Mouse (Mus musculus) limb, embryonic 14.5 days (tissue): ENCODE measurements around the gene Gm42742. TPM values are rescaled to one million over a fixed set of nuclear protein-coding genes. Genes with fewer than 3 reads are reported as not detected.

Source experiments
- ATAC-seq: fragments of 200-750 bp; cut with Nextera tagmentation; 2 replicates; pipeline ENCODE4 v1.8.0; 2017; ENCODE audit warnings: low read depth, moderate number of reproducible peaks, moderate TSS enrichment; ENCODE audit not compliant: low FRiP score
- DNase-seq: peaks from one replicate; pipeline ENCODE4 v3.0.0-alpha.2; 2015; ENCODE audit warnings: low spot score
- H3K27ac ChIP-seq: fragments of 300-500 bp; sonication (generic); replicated peaks from 2 replicates; pipeline ENCODE4 v1.5.1; 2014; ENCODE audit warnings: low read depth, mild to moderate bottlenecking, low read length, moderate library complexity, mixed read lengths
- H3K27me3 ChIP-seq: fragments of 300-500 bp; sonication (generic); 2 replicates; pipeline ENCODE4 v1.6.1; 2014; ENCODE audit warnings: low read length, mixed read lengths; ENCODE audit not compliant: control insufficient read depth, insufficient read depth
- H3K36me3 ChIP-seq: fragments of 300-500 bp; sonication (generic); 2 replicates; pipeline ENCODE4 v1.6.1; 2014; ENCODE audit warnings: mild to moderate bottlenecking, low read length, moderate library complexity, mixed read lengths; ENCODE audit not compliant: control insufficient read depth, insufficient read depth
- H3K4me1 ChIP-seq: fragments of 300-500 bp; sonication (generic); 2 replicates; pipeline ENCODE4 v1.6.1; 2014; ENCODE audit warnings: antibody characterized with exemption, low read length, mixed read lengths; ENCODE audit not compliant: control insufficient read depth, insufficient read depth
- H3K4me2 ChIP-seq: fragments of 300-500 bp; sonication (generic); replicated peaks from 2 replicates; pipeline ENCODE4 v1.6.1; 2014; ENCODE audit warnings: low read depth, mild to moderate bottlenecking, low read length, moderate library complexity; ENCODE audit not compliant: severe bottlenecking
- H3K4me3 ChIP-seq: fragments of 300-500 bp; sonication (generic); replicated peaks from 2 replicates; pipeline ENCODE4 v1.5.1; 2014; ENCODE audit warnings: low read length
- H3K9ac ChIP-seq: fragments of 300-500 bp; sonication (generic); 2 replicates; pipeline ENCODE4 v1.6.1; 2014; ENCODE audit warnings: mild to moderate bottlenecking, low read depth, low read length, moderate library complexity; ENCODE audit not compliant: severe bottlenecking
- H3K9me3 ChIP-seq: fragments of 300-500 bp; sonication (generic); 2 replicates; pipeline ENCODE4 v1.6.1; 2016; ENCODE audit warnings: low read length; ENCODE audit not compliant: control insufficient read depth
- POLR2A ChIP-seq: fragments of 200-500 bp; IDR thresholded peaks from 2 replicates; pipeline ENCODE4 v1.8.0; 2012; ENCODE audit warnings: inconsistent platforms, mild to moderate bottlenecking, moderate library complexity, borderline replicate concordance; ENCODE audit not compliant: insufficient read depth, insufficient read length; ENCODE audit errors: extremely low read depth
- WGBS: fragments of 180-500 bp; shearing (Covaris S2); extraction: QIAGEN DNeasy Blood & Tissue Kit; methylation state at CpG from one replicate; pipeline ENCODE4 v1.1.7; 2014; 5-methylcytosine and 5-hydroxymethylcytosine counted together
- polyA plus RNA-seq, 2 experiments: library from polyadenylated mRNA; depleted of rRNA in 1 of 2; stranded (reverse) in 1 of 2; unstranded in 1 of 2; fragments of >200 nt; fragmentation: Nextera tagmentation in 1 of 2; extraction: Ambion mirVana in 1 of 2; gene quantifications; 2 replicates each; pipeline versions ENCODE4 v1.2.1 to v1.2.3; 2012 to 2014

Gm42742 gene
- polyA plus RNA-seq, 2 experiments: 37.7 to 143 TPM

DNA sequence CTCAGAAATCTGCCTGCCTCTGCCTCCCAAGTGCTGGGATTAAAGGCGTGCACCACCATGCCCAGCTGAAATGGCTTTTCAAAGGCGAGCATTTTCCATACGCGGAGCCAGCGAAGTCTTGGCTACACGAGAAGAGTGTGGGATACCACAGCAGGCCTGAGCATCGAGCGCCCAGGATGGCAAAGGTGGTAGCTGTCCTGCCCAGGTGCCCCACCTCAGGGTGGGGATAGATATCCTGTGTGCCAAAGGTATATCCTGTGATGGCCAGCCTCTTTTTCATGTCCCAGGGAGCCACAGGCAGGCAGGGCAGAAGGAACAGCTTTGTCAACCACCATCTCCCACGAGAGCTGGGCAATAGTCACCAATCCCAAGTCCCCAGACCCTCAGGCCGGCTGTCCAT lies 8.1 kb downstream of the Gm42742 start:
- Histone ChIP-seq H3K4me3 (no peak overlapping the region), H3K27ac (no peak overlapping the region), H3K36me3 (peaks cover 35% of the 10 kb centered on the region), H3K9ac (no peak overlapping the region), H3K4me2 (no peak overlapping the region), H3K9me3 (no peaks in the 10 kb centered on the region), H3K4me1 (peaks cover 14% of the 10 kb centered on the region), H3K27me3 (no peaks in the 10 kb centered on the region)
- DNase-seq (no peak), ATAC-seq (no peak)
- 98% methylated on average over 10 of the region's 10 CpGs for WGBS
- TF ChIP-seq POLR2A: no peak

DNA sequence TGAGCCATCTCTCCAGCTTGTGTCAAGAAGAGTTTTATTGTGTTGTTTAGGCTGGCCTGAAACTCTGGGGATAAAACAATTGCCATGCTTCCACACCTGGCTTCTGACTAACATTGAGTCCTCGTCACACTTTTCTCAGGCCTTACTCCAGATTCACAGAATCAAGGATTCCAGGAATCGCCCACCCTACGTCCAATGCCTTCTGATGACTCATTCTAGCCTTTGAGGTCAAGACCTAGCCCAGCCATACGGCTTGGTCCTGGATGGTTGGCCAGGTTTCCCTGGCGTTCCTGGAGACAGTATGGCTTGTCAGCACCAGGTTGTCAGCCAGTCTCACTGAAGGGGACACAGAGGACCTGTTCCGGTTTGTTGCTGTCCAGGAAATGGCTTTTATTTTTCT lies 8.5 kb downstream of the Gm42742 start:
- H3K27ac ChIP-seq: no peak overlapping the region
- no peak for DNase-seq
- WGBS: 88% methylated on average over 6 of the region's 6 CpGs
- no peak overlapping the region for H3K4me2 ChIP-seq
- no peak for TF ChIP-seq POLR2A
- peaks cover 10% of the 10 kb centered on the region for H3K4me1 ChIP-seq
- no peak for ATAC-seq
- H3K36me3 ChIP-seq: peaks cover 35% of the 10 kb centered on the region
- H3K9ac ChIP-seq: no peak overlapping the region
- no peaks in the 10 kb centered on the region for H3K9me3 ChIP-seq
- no peaks in the 10 kb centered on the region for H3K27me3 ChIP-seq
- no peak overlapping the region for H3K4me3 ChIP-seq

DNA sequence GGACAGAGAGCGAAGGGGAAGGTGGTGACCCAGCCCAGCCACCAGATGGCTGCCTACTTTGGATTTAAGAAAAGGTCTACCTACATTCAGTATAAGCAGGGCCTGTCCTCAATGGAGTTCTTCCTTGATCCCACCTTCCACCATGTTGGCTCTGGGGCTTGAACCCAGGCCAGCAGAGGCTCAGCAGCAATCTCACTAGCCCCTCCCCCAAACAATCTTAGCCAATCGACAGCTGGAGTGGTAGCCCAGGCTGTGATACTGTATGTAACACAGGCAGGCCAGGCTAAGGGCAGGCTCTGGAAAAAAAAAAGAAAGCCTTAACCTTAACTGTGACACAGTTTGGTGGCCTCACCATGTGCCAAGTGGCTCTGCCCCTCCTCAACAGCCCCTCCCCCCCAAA lies 9.2 kb downstream of the Gm42742 start:
- WGBS: 68% methylated on average over 2 of the region's 2 CpGs
- no peaks in the 10 kb centered on the region for H3K27me3 ChIP-seq
- H3K9me3 ChIP-seq: no peaks in the 10 kb centered on the region
- peaks cover 10% of the 10 kb centered on the region for H3K4me1 ChIP-seq
- DNase-seq: no peak
- no peak for ATAC-seq
- no peak overlapping the region for H3K9ac ChIP-seq
- no peak overlapping the region for H3K4me3 ChIP-seq
- peaks cover 35% of the 10 kb centered on the region for H3K36me3 ChIP-seq
- H3K4me2 ChIP-seq: no peak overlapping the region
- H3K27ac ChIP-seq: no peak overlapping the region
- TF ChIP-seq POLR2A: no peak

DNA sequence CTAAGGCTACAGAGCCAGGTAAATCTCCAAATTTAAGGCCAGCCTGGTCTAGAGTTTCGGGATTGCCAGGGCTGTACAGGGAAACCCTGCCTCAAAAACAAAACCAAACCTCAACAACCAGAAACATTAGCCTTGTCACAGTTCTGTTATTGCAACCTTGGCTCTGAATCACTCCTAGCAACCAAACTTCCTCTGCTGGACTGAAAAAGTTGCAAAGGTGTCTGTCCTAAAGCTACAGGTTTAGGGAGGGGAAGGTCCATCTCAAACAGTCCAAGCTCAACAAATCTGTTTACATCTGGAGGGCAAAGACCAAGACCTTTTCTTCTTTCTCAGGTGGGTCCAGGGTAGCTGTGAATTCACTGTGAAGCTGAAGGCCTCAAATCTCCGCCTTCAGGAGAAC lies 9.8 kb downstream of the Gm42742 start:
- H3K4me2 ChIP-seq: no peak overlapping the region
- no peak overlapping the region for H3K9ac ChIP-seq
- peaks cover 9% of the 10 kb centered on the region for H3K4me1 ChIP-seq
- no peak overlapping the region for H3K4me3 ChIP-seq
- no peaks in the 10 kb centered on the region for H3K27me3 ChIP-seq
- 86% methylated on average over 2 of the region's 2 CpGs for WGBS
- no peak for TF ChIP-seq POLR2A
- DNase-seq (no peak), ATAC-seq (no peak)
- no peaks in the 10 kb centered on the region for H3K9me3 ChIP-seq
- H3K36me3 ChIP-seq: peaks cover 34% of the 10 kb centered on the region
- H3K27ac ChIP-seq: no peak overlapping the region

DNA sequence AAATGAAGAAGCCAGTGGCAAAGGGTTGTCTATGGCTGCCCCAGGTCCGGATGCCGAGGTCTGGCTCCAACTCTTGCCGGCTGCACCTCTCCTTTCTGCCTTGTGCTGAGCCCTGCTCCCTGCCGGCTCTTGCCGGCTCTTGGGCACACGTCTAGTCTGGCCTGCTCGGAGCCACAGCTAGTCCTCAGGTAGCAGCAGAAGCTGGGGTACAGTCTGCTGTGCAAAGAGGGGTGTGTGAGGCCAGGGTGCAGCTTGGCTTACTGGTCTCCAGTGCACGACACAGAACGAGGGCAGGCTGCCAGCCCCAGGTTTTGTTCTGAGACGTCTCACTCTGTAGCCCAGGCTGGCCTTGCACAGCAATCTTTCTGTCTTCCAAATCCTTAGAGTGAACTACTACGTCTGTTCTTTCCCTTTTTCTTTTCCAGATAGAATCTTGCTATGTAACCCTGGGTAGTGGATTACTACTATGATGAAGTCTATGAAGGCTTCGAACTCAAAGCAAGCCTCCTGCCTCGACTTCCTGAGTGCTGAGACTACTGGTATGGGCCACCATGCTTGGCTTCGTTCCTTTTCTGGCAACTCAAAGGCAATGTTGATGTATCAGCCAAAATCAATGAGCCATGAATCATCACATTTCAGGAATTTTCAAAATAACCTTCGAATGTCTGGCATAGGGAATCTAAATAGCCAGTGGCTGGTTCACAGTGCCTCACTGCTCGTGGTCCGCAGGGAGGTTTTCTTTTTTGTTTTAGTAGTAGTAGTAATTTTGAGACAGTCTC lies 11.4 kb downstream of the Gm42742 start:
- H3K4me1 ChIP-seq: no peaks in the 10 kb centered on the region; the same call in 1 of the 2 replicates
- H3K4me2 ChIP-seq: no peak overlapping the region
- no peak overlapping the region for H3K4me3 ChIP-seq
- WGBS: 85% methylated on average over 17 of the region's 17 CpGs
- H3K27me3 ChIP-seq: no peaks in the 10 kb centered on the region
- H3K9ac ChIP-seq: no peak overlapping the region
- no peak for DNase-seq
- H3K27ac ChIP-seq: no peak overlapping the region
- H3K36me3 ChIP-seq: peaks cover 20% of the 10 kb centered on the region
- no peak for TF ChIP-seq POLR2A
- no peak for ATAC-seq
- H3K9me3 ChIP-seq: no peaks in the 10 kb centered on the region
